Mouse (Mus musculus): ENCODE measurements around the gene Fstl5. TPM values are rescaled to one million over a fixed set of nuclear protein-coding genes. Genes with fewer than 3 reads are reported as not detected.
"Not testable (repeated sequence)": the region's sequence is repeated elsewhere in the genome, so short reads cannot be mapped to it uniquely, and the experiment has no call there.

Gene Fstl5
- total RNA-seq, 2 experiments from 2014 or later = not detected

GRCm38 (mm10) chr3:76468147-76468546, 394.1 kb downstream of the Fstl5 start:
- intact Hi-C loops (cut with DNase I) = no loop called here
- DNase-seq = no peak

- intact Hi-C loops (cut with DNase I); DNase-seq: not testable (repeated sequence)
Observed at GRCm38 (mm10) chr3:76507891-76508290, 433.8 kb downstream of the Fstl5 start.

GRCm38 (mm10) chr3:76508811-76509210, 434.7 kb downstream of the Fstl5 start:
- intact Hi-C loops (cut with DNase I) = no loop called here
- no peak for DNase-seq

GRCm38 (mm10) chr3:76567346-76567745, 493.3 kb downstream of the Fstl5 start:
- DNase-seq = no peak
- intact Hi-C loops (cut with DNase I) = no loop called here

- intact Hi-C loops (cut with DNase I) = no loop called here
- DNase-seq = no peak
Observed at GRCm38 (mm10) chr3:76572478-76572877, 498.4 kb downstream of the Fstl5 start.

- DNase-seq = no peak
- intact Hi-C loops (cut with DNase I) = no loop called here
Observed at GRCm38 (mm10) chr3:76572920-76573541, 499.0 kb downstream of the Fstl5 start.

- no peak for DNase-seq
- intact Hi-C loops (cut with DNase I) = no loop called here
Observed at GRCm38 (mm10) chr3:76593148-76593547, 519.1 kb downstream of the Fstl5 start.

GRCm38 (mm10) chr3:76620044-76620443, 546.0 kb downstream of the Fstl5 start:
- intact Hi-C loops (cut with DNase I) = no loop called here
- DNase-seq = no peak

- intact Hi-C loops (cut with DNase I) = no loop called here
- no peak for DNase-seq
Observed at GRCm38 (mm10) chr3:76654243-76654642, 580.2 kb downstream of the Fstl5 start.

- no peak for DNase-seq
- intact Hi-C loops (cut with DNase I) = no loop called here
Observed at GRCm38 (mm10) chr3:76670859-76671258, 596.8 kb downstream of the Fstl5 start.

GRCm38 (mm10) chr3:76676006-76676405, 601.9 kb downstream of the Fstl5 start:
- intact Hi-C loops (cut with DNase I) = no loop called here
- DNase-seq = no peak

GRCm38 (mm10) chr3:76679853-76680545, 605.9 kb downstream of the Fstl5 start:
- DNase-seq = no peak
- intact Hi-C loops (cut with DNase I) = no loop called here

- no peak for DNase-seq
- intact Hi-C loops (cut with DNase I) = no loop called here
Observed at GRCm38 (mm10) chr3:76680546-76680883, 606.4 kb downstream of the Fstl5 start.

GRCm38 (mm10) chr3:76697134-76697629, 623.1 kb downstream of the Fstl5 start:
- intact Hi-C loops (cut with DNase I) = no loop called here
- DNase-seq = no peak

GRCm38 (mm10) chr3:76739221-76739620, 665.2 kb downstream of the Fstl5 start:
- no peak for DNase-seq
- intact Hi-C loops (cut with DNase I) = no loop called here

Other genes starting within 250 kb of the Fstl5 start
- gene Golim4, start 117.3 kb upstream of the Fstl5 start, total RNA-seq (2021) = 10 to 100 TPM; 10.4 to 13.6 TPM

Measured in gastrocnemius, postnatal 36 days (tissue).